Mouse (Mus musculus) heart, embryonic 11.5 days (tissue): Measurements from ENCODE around the gene Sbf1. TPM values are rescaled to one million over a fixed set of nuclear protein-coding genes. Genes with fewer than 3 reads are reported as not detected.

Experiments
- ATAC-seq: fragments of 200-750 bp; cut with Nextera tagmentation; replicated peaks from 2 replicates; pipeline ENCODE4 v1.8.0; 2017; ENCODE audit warnings: moderate library complexity; ENCODE audit not compliant: insufficient number of reproducible peaks, low FRiP score, low TSS enrichment
- H3K27ac ChIP-seq: fragments of 300-500 bp; sonication (generic); 2 replicates; pipeline ENCODE4 v1.5.1; 2014; ENCODE audit warnings: mild to moderate bottlenecking, low read depth, low read length
- H3K27me3 ChIP-seq: fragments of 300-500 bp; sonication (generic); 2 replicates; pipeline ENCODE4 v1.6.1; 2014; ENCODE audit warnings: mild to moderate bottlenecking, low read length, mixed read lengths; ENCODE audit not compliant: control insufficient read depth, insufficient read depth
- H3K36me3 ChIP-seq: fragments of 300-500 bp; sonication (generic); 2 replicates; pipeline ENCODE4 v1.6.1; 2014; ENCODE audit warnings: mild to moderate bottlenecking, low read length, moderate library complexity, mixed read lengths; ENCODE audit not compliant: control insufficient read depth, insufficient read depth
- H3K4me1 ChIP-seq: fragments of 300-500 bp; sonication (generic); 2 replicates; pipeline ENCODE4 v1.6.1; 2014; ENCODE audit warnings: low read length; ENCODE audit not compliant: control insufficient read depth, insufficient read depth
- H3K4me2 ChIP-seq: fragments of 300-500 bp; sonication (generic); 2 replicates; pipeline ENCODE4 v1.6.1; 2014; ENCODE audit warnings: mild to moderate bottlenecking, moderate library complexity
- H3K4me3 ChIP-seq: fragments of 300-500 bp; sonication (generic); 2 replicates; pipeline ENCODE4 v1.5.1; 2014; ENCODE audit warnings: low read depth, low read length
- H3K9ac ChIP-seq: fragments of 300-500 bp; sonication (generic); 2 replicates; pipeline ENCODE4 v1.6.1; 2014; ENCODE audit warnings: mild to moderate bottlenecking, low read depth, low read length, moderate library complexity
- H3K9me3 ChIP-seq: fragments of 300-500 bp; sonication (generic); replicated peaks from 2 replicates; pipeline ENCODE4 v1.6.1; 2016; ENCODE audit warnings: low read length; ENCODE audit not compliant: control insufficient read depth
- WGBS: fragments of 180-500 bp; shearing (Covaris S2); extraction: QIAGEN DNeasy Blood & Tissue Kit; methylation state at CpG from one replicate; pipeline ENCODE4 v1.1.7; 2014; ENCODE audit not compliant: insufficient replicate concordance; 5-methylcytosine and 5-hydroxymethylcytosine counted together
- polyA plus RNA-seq: library from polyadenylated mRNA; unstranded; fragments of >200 nt; fragmentation: Nextera tagmentation; extraction: Ambion mirVana; gene quantifications from 2 replicates; pipeline ENCODE4 v1.2.1, GENCODE M21; 2014

Gene Sbf1
- polyA plus RNA-seq, 1 experiment from 2014 or later, result 50.8 TPM

DNA sequence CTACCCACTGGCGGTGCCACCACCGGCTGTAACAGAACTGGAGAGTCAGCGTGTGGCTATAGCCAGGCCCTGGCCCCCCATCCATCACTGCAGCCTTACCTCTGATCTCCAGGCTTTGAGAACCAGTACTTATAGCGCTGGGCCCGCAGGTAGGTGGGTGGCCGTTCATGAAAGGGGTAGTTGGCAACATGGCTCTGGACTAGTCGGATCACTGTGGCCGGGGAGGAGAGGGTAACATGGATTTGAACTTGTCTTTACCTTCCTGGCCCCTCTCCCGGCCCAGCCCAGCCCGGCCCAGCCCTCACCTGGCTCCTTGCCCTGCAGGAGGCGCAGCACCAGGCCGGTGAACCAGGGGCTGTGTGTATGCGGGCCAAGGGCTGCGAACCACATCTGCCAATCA is 36.9 kb upstream of the Sbf1 start:
- Histone ChIP-seq H3K9me3 (no peaks in the 10 kb centered on the region), H3K4me3 (no peak overlapping the region), H3K9ac (no peak overlapping the region), H3K27ac (no peak overlapping the region), H3K27me3 (no peaks in the 10 kb centered on the region), H3K4me1 (peaks cover 10% of the 10 kb centered on the region), H3K4me2 (no peak overlapping the region), H3K36me3 (peaks cover 21% of the 10 kb centered on the region)
- 93% methylated on average over 14 of the region's 14 CpGs for WGBS
- no peak for ATAC-seq

GRCm38 (mm10) chr15:89351302-89351701 is 36.2 kb upstream of the Sbf1 start:
- Histone ChIP-seq H3K4me2 (no peak overlapping the region), H3K9ac (no peak overlapping the region), H3K4me1 (peaks cover 8% of the 10 kb centered on the region), H3K36me3 (peaks cover 21% of the 10 kb centered on the region), H3K4me3 (no peak overlapping the region), H3K9me3 (no peaks in the 10 kb centered on the region), H3K27me3 (no peaks in the 10 kb centered on the region), H3K27ac (no peak overlapping the region)
- 81% methylated on average over 15 of the region's 15 CpGs for WGBS
- no peak for ATAC-seq

DNA sequence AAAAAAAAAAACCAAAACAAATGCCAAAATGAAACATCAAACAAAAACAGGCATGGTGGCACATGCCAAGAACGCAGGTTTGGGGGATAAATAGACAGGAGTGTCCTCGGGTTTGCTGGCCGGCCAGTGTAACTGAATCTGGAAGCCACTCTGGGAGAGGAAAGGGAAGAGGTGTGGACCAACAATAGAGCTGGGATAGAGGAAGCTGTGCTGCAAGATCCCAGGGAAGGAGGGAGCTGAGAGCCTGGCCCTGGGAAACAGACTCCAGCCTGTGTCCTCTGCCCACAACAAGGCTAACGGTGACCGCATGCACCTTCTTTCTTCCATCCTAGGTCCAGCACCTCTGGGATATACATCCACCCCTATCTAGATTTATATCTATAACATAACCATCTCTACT is 35.3 kb upstream of the Sbf1 start:
- no peaks in the 10 kb centered on the region for H3K27me3 ChIP-seq
- no peak overlapping the region for H3K27ac ChIP-seq
- H3K36me3 ChIP-seq, result peaks cover 21% of the 10 kb centered on the region
- WGBS, result 74% methylated on average over 5 of the region's 5 CpGs
- peaks cover 8% of the 10 kb centered on the region for H3K4me1 ChIP-seq
- H3K4me3 ChIP-seq, result no peak overlapping the region
- no peak overlapping the region for H3K9ac ChIP-seq
- no peaks in the 10 kb centered on the region for H3K9me3 ChIP-seq
- no peak for ATAC-seq
- H3K4me2 ChIP-seq, result no peak overlapping the region

DNA sequence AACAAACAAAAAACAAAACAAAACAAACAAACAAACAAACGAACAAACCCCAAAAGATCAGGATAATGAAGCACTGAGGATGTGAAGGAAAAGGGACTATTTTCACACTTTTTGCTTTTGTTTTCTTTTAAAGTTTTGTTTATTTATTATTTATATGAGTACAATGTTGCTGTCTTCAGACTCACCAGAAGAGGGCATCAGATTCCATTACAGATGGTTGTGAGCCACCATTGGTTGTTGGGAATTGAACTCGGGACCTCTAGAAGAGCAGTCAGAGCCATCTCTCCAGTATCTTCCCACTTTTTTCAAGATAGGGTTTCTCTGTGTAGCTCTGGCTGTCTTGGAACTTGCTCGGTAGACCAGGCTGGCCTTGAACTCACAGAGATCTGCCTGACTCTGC is 28.2 kb upstream of the Sbf1 start:
- H3K9me3 ChIP-seq, result no peaks in the 10 kb centered on the region
- H3K36me3 ChIP-seq, result no peaks in the 10 kb centered on the region
- H3K27me3 ChIP-seq, result no peaks in the 10 kb centered on the region
- no peak overlapping the region for H3K9ac ChIP-seq
- H3K4me1 ChIP-seq, result no peaks in the 10 kb centered on the region
- no peak overlapping the region for H3K4me3 ChIP-seq
- H3K27ac ChIP-seq, result no peak overlapping the region
- 79% methylated on average over 3 of the region's 3 CpGs for WGBS
- H3K4me2 ChIP-seq, result no peak overlapping the region
- no peak for ATAC-seq

DNA sequence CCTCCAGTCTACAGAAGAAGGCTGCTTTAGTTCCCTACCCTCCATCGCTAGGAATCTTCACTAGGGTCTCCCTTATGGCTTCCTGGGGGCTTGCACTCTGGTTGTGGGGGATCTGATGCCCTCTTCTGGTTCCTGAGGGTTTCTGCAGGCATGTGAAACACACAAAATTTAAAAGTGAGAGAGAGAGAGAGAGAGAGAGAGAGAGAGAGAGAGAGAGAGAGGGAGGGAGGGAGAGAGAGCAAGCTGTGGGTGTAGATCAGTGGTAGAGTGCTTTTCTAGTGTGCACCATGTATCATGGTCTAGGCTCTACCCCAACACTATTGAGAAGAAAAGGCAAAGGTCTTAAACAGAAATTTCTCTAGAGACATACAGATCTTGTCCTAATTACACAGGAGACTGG is 26.6 kb upstream of the Sbf1 start:
- Histone ChIP-seq H3K27ac (no peak overlapping the region), H3K9ac (no peak overlapping the region), H3K36me3 (no peaks in the 10 kb centered on the region), H3K4me2 (no peak overlapping the region), H3K4me1 (no peaks in the 10 kb centered on the region), H3K9me3 (no peaks in the 10 kb centered on the region), H3K27me3 (no peaks in the 10 kb centered on the region), H3K4me3 (no peak overlapping the region)
- no peak for ATAC-seq
- 48% methylated on average over 1 of the region's 1 CpGs for WGBS

DNA sequence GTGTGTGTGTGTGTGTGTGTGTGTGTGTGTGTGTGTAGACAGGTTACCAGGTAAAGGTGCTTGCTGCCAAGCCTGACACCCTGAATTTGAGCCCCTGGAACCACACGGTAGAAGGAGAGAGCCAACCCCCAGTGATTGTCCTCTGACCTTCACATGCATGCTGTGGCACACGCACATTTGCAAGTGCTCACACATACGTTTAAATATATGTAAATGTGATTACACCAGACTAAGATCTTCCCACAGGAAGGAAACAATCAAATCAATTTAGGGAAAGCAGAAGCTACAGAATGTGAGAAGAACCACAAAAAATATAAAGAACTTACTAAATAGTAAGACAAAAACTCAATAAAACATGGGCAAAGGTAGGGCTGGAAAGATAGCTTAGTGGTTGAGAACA is 25.0 kb upstream of the Sbf1 start:
- H3K9me3 ChIP-seq, result no peaks in the 10 kb centered on the region
- H3K36me3 ChIP-seq, result no peaks in the 10 kb centered on the region
- H3K9ac ChIP-seq, result no peak overlapping the region
- WGBS, result 83% methylated on average over 3 of the region's 3 CpGs
- no peak overlapping the region for H3K27ac ChIP-seq
- no peak for ATAC-seq
- H3K4me2 ChIP-seq, result no peak overlapping the region
- H3K27me3 ChIP-seq, result no peaks in the 10 kb centered on the region
- no peak overlapping the region for H3K4me3 ChIP-seq
- no peaks in the 10 kb centered on the region for H3K4me1 ChIP-seq

GRCm38 (mm10) chr15:89339696-89340095 is 24.6 kb upstream of the Sbf1 start:
- ATAC-seq, result no peak
- H3K27me3 ChIP-seq, result no peaks in the 10 kb centered on the region
- no peaks in the 10 kb centered on the region for H3K36me3 ChIP-seq
- H3K9ac ChIP-seq, result no peak overlapping the region
- no peaks in the 10 kb centered on the region for H3K9me3 ChIP-seq
- no peak overlapping the region for H3K4me2 ChIP-seq
- H3K27ac ChIP-seq, result no peak overlapping the region
- 88% methylated on average over 2 of the region's 2 CpGs for WGBS
- no peak overlapping the region for H3K4me3 ChIP-seq
- H3K4me1 ChIP-seq, result no peaks in the 10 kb centered on the region

- WGBS, result 71% methylated on average over 14 of the region's 14 CpGs
- Histone ChIP-seq H3K36me3 (no peaks in the 10 kb centered on the region), H3K4me3 (no peak overlapping the region), H3K9me3 (no peaks in the 10 kb centered on the region), H3K27me3 (no peaks in the 10 kb centered on the region), H3K27ac (no peak overlapping the region), H3K4me2 (no peak overlapping the region), H3K4me1 (no peaks in the 10 kb centered on the region), H3K9ac (no peak overlapping the region)
- no peak for ATAC-seq
Observed at GRCm38 (mm10) chr15:89336422-89336821, 21.3 kb upstream of the Sbf1 start.

GRCm38 (mm10) chr15:89334774-89335537 is 19.8 kb upstream of the Sbf1 start:
- no peak overlapping the region for H3K4me3 ChIP-seq
- WGBS, result 75% methylated on average over 17 of the region's 17 CpGs
- no peak for ATAC-seq
- no peak overlapping the region for H3K27ac ChIP-seq
- no peak overlapping the region for H3K9ac ChIP-seq
- H3K4me2 ChIP-seq, result no peak overlapping the region
- no peaks in the 10 kb centered on the region for H3K4me1 ChIP-seq
- no peaks in the 10 kb centered on the region for H3K9me3 ChIP-seq
- H3K36me3 ChIP-seq, result no peaks in the 10 kb centered on the region
- no peaks in the 10 kb centered on the region for H3K27me3 ChIP-seq
